Mouse (Mus musculus): ENCODE results near the gene Wfdc5. TPM values are rescaled to one million over a fixed set of nuclear protein-coding genes. Genes with fewer than 3 reads are reported as not detected.

The Wfdc5 gene
- polyA plus RNA-seq, 1 experiment, result 0.24 TPM

DNA sequence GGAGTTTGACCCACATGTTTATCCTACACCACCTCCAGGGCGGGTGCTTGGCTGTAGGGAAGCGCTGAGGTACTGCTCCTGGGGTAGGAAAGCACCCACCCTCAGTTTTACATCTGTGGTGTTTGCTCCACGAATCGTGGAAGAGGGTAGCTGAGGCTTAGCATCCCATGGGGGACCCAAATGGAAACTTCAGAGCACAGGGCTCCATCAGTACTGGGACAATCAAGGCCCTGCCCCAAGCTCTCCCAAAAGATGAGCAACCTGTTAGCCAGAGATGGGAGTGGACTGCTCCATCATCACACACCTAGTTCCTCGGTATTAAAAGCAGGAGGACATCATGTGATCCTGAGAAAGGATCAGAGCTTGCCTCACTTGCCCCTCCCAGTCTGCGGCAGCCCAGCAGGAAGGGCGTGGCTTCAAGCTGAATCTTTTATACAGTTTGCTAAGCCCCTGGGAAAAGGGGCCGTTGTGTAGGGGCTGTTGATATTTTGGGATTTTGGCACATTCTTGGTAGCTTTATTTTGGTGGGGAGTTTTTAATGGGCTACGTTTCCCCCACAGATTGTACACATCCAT lies 1.7 kb upstream of the Wfdc5 start:
- no peaks in the 10 kb centered on the region for H3K36me3 ChIP-seq (ENCODE audit: control insufficient read depth, insufficient read depth, low read length)
- no peak for TF ChIP-seq POLR2A (IDR thresholded peaks at IDR 0.05; ENCODE audit: low read depth, low read length)
- TF ChIP-seq CTCF (IDR thresholded peaks at IDR 0.05; ENCODE audit: extremely low read depth, insufficient read length, insufficient replicate concordance, low read depth, low read length), result no peak
- no peak overlapping the region for H3K4me3 ChIP-seq (ENCODE audit: low read depth, low read length)
- no peak overlapping the region for H3K27ac ChIP-seq (ENCODE audit: insufficient read depth, low read depth, low read length)
- 41% methylated on average over 9 of the region's 9 CpGs for WGBS
- H3K27me3 ChIP-seq (ENCODE audit: control insufficient read depth, insufficient read depth, low read length), result no peaks in the 10 kb centered on the region
- H3K4me1 ChIP-seq (ENCODE audit: control insufficient read depth, insufficient read depth, insufficient read length, low read length), result no peaks in the 10 kb centered on the region

GRCm38 (mm10) chr2:164183340-164183739 lies 798 bp upstream of the Wfdc5 start:
- no peak overlapping the region for H3K27ac ChIP-seq (ENCODE audit: insufficient read depth, low read depth, low read length)
- no peaks in the 10 kb centered on the region for H3K4me1 ChIP-seq (ENCODE audit: control insufficient read depth, insufficient read depth, insufficient read length, low read length)
- TF ChIP-seq POLR2A (IDR thresholded peaks at IDR 0.05; ENCODE audit: low read depth, low read length), result no peak
- no peak for TF ChIP-seq CTCF (IDR thresholded peaks at IDR 0.05; ENCODE audit: extremely low read depth, insufficient read length, insufficient replicate concordance, low read depth, low read length)
- WGBS, result 51% methylated on average over 9 of the region's 9 CpGs
- H3K4me3 ChIP-seq (ENCODE audit: low read depth, low read length), result no peak overlapping the region
- H3K36me3 ChIP-seq (ENCODE audit: control insufficient read depth, insufficient read depth, low read length), result no peaks in the 10 kb centered on the region
- no peaks in the 10 kb centered on the region for H3K27me3 ChIP-seq (ENCODE audit: control insufficient read depth, insufficient read depth, low read length)

GRCm38 (mm10) chr2:164180770-164181169 lies 1.8 kb downstream of the Wfdc5 start:
- no peaks in the 10 kb centered on the region for H3K27me3 ChIP-seq (ENCODE audit: control insufficient read depth, insufficient read depth, low read length)
- 68% methylated on average over 4 of the region's 4 CpGs for WGBS
- no peak overlapping the region for H3K4me3 ChIP-seq (ENCODE audit: low read depth, low read length)
- no peaks in the 10 kb centered on the region for H3K4me1 ChIP-seq (ENCODE audit: control insufficient read depth, insufficient read depth, insufficient read length, low read length)
- H3K36me3 ChIP-seq (ENCODE audit: control insufficient read depth, insufficient read depth, low read length), result no peaks in the 10 kb centered on the region
- no peak overlapping the region for H3K27ac ChIP-seq (ENCODE audit: insufficient read depth, low read depth, low read length)
- TF ChIP-seq CTCF (IDR thresholded peaks at IDR 0.05; ENCODE audit: extremely low read depth, insufficient read length, insufficient replicate concordance, low read depth, low read length) (no peak), POLR2A (IDR thresholded peaks at IDR 0.05; ENCODE audit: low read depth, low read length) (no peak)

- Histone ChIP-seq H3K4me1 (ENCODE audit: control insufficient read depth, insufficient read depth, insufficient read length, low read length) (no peaks in the 10 kb centered on the region), H3K4me3 (ENCODE audit: low read depth, low read length) (no peak overlapping the region), H3K27me3 (ENCODE audit: control insufficient read depth, insufficient read depth, low read length) (no peaks in the 10 kb centered on the region), H3K27ac (ENCODE audit: insufficient read depth, low read depth, low read length) (no peak overlapping the region), H3K36me3 (ENCODE audit: control insufficient read depth, insufficient read depth, low read length) (no peaks in the 10 kb centered on the region)
- 41% methylated on average over 3 of the region's 3 CpGs for WGBS
- TF ChIP-seq POLR2A (IDR thresholded peaks at IDR 0.05; ENCODE audit: low read depth, low read length) (no peak), CTCF (IDR thresholded peaks at IDR 0.05; ENCODE audit: extremely low read depth, insufficient read length, insufficient replicate concordance, low read depth, low read length) (peak; percentile 41; the same call in 1 of the 2 replicates)
Measured at GRCm38 (mm10) chr2:164180124-164180523, 2.4 kb downstream of the Wfdc5 start.

DNA sequence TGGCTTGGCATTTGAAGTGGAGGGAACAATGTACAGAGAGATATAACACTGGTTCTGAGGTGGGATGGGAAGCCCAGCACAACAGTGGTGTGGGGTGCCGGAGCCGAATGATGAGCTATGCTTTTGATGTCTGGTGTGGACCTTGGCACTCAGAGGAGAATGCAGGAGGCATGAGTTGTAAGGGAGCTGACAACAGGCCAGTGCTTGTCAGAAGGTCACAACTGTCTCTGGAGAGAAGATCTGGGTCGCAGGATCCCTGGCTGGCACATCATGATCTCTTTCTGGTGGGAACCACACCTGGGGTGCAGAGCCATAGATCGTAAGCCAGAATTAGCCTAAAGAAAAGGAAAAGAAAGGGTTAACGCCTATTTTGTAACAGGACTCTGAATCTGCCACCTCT lies 4.7 kb downstream of the Wfdc5 start:
- H3K4me3 ChIP-seq (ENCODE audit: low read depth, low read length), result no peak overlapping the region
- TF ChIP-seq POLR2A (IDR thresholded peaks at IDR 0.05; ENCODE audit: low read depth, low read length) (no peak), CTCF (IDR thresholded peaks at IDR 0.05; ENCODE audit: extremely low read depth, insufficient read length, insufficient replicate concordance, low read depth, low read length) (no peak)
- H3K27ac ChIP-seq (ENCODE audit: insufficient read depth, low read depth, low read length), result no peak overlapping the region
- H3K4me1 ChIP-seq (ENCODE audit: control insufficient read depth, insufficient read depth, insufficient read length, low read length), result no peaks in the 10 kb centered on the region
- WGBS, result 85% methylated on average over 5 of the region's 5 CpGs
- no peaks in the 10 kb centered on the region for H3K36me3 ChIP-seq (ENCODE audit: control insufficient read depth, insufficient read depth, low read length)
- 0 out of 2 replicates have a peak, but pooled peaks cover 2% of the 10 kb centered on the region for H3K27me3 ChIP-seq (ENCODE audit: control insufficient read depth, insufficient read depth, low read length)

- Histone ChIP-seq H3K27ac (ENCODE audit: insufficient read depth, low read depth, low read length) (no peak overlapping the region), H3K4me3 (ENCODE audit: low read depth, low read length) (no peak overlapping the region), H3K4me1 (ENCODE audit: control insufficient read depth, insufficient read depth, insufficient read length, low read length) (no peaks in the 10 kb centered on the region), H3K27me3 (ENCODE audit: control insufficient read depth, insufficient read depth, low read length) (peaks cover 14% of the 10 kb centered on the region), H3K36me3 (ENCODE audit: control insufficient read depth, insufficient read depth, low read length) (no peaks in the 10 kb centered on the region)
- 50% methylated on average over 3 of the region's 3 CpGs for WGBS
- no peak for TF ChIP-seq POLR2A (IDR thresholded peaks at IDR 0.05; ENCODE audit: low read depth, low read length)
- no peak for TF ChIP-seq CTCF (IDR thresholded peaks at IDR 0.05; ENCODE audit: extremely low read depth, insufficient read length, insufficient replicate concordance, low read depth, low read length)
Measured at GRCm38 (mm10) chr2:164175850-164176249, 6.7 kb downstream of the Wfdc5 start.

- TF ChIP-seq CTCF (IDR thresholded peaks at IDR 0.05; ENCODE audit: extremely low read depth, insufficient read length, insufficient replicate concordance, low read depth, low read length) (no peak), POLR2A (IDR thresholded peaks at IDR 0.05; ENCODE audit: low read depth, low read length) (no peak)
- no peaks in the 10 kb centered on the region for H3K36me3 ChIP-seq (ENCODE audit: control insufficient read depth, insufficient read depth, low read length)
- no peak overlapping the region for H3K27ac ChIP-seq (ENCODE audit: insufficient read depth, low read depth, low read length)
- 70% methylated on average over 8 of the region's 8 CpGs for WGBS
- no peaks in the 10 kb centered on the region for H3K4me1 ChIP-seq (ENCODE audit: control insufficient read depth, insufficient read depth, insufficient read length, low read length)
- no peak overlapping the region for H3K4me3 ChIP-seq (ENCODE audit: low read depth, low read length)
- H3K27me3 ChIP-seq (ENCODE audit: control insufficient read depth, insufficient read depth, low read length), result peaks cover 24% of the 10 kb centered on the region
Measured at GRCm38 (mm10) chr2:164174649-164175395, 7.7 kb downstream of the Wfdc5 start.
